Mouse (Mus musculus) midbrain, embryonic 14.5 days (tissue): ENCODE measurements around the gene Hoxc11. TPM values are rescaled to one million over a fixed set of nuclear protein-coding genes. Genes with fewer than 3 reads are reported as not detected.

Experiments used
- ATAC-seq: fragments of 200-750 bp; cut with Nextera tagmentation; 2 replicates; pipeline ENCODE4 v1.8.0; 2017; ENCODE audit warnings: moderate number of reproducible peaks, moderate library complexity; ENCODE audit not compliant: low FRiP score, low TSS enrichment
- DNase-seq: peaks from one replicate; pipeline ENCODE4 v3.0.0-alpha.2; 2015
- H3K27ac ChIP-seq: fragments of 300-500 bp; sonication (generic); replicated peaks from 2 replicates; pipeline ENCODE4 v1.5.1; 2014; ENCODE audit warnings: mild to moderate bottlenecking, low read depth, low read length, moderate library complexity
- H3K27me3 ChIP-seq: fragments of 300-500 bp; sonication (generic); 2 replicates; pipeline ENCODE4 v1.6.1; 2014; ENCODE audit warnings: low read length, control low read depth, mixed read lengths; ENCODE audit not compliant: control insufficient read depth, insufficient read depth
- H3K36me3 ChIP-seq: fragments of 300-500 bp; sonication (generic); 2 replicates; pipeline ENCODE4 v1.6.1; 2014; ENCODE audit warnings: low read length, control low read depth; ENCODE audit not compliant: control insufficient read depth, insufficient read depth
- H3K4me1 ChIP-seq: fragments of 300-500 bp; sonication (generic); 2 replicates; pipeline ENCODE4 v1.6.1; 2014; ENCODE audit warnings: mild to moderate bottlenecking, antibody characterized with exemption, low read length, control low read depth; ENCODE audit not compliant: control insufficient read depth, insufficient read depth
- H3K4me2 ChIP-seq: fragments of 300-500 bp; sonication (generic); 2 replicates; pipeline ENCODE4 v1.6.1; 2014; ENCODE audit warnings: mild to moderate bottlenecking, low read length, moderate library complexity
- H3K4me3 ChIP-seq: fragments of 300-500 bp; sonication (generic); replicated peaks from 2 replicates; pipeline ENCODE4 v1.5.1; 2014; ENCODE audit warnings: low read depth, low read length
- H3K9ac ChIP-seq: fragments of 300-500 bp; sonication (generic); replicated peaks from 2 replicates; pipeline ENCODE4 v1.6.1; 2014; ENCODE audit warnings: mild to moderate bottlenecking, low read length, moderate library complexity
- H3K9me3 ChIP-seq: fragments of 300-500 bp; sonication (generic); 2 replicates; pipeline ENCODE4 v1.6.1; 2016; ENCODE audit warnings: low read length, control low read depth, mixed read lengths; ENCODE audit not compliant: control insufficient read depth
- WGBS: fragments of 180-500 bp; shearing (Covaris S2); extraction: QIAGEN DNeasy Blood & Tissue Kit; methylation state at CpG from one replicate; pipeline ENCODE4 v1.1.7; 2014; 5-methylcytosine and 5-hydroxymethylcytosine counted together
- polyA plus RNA-seq: library from polyadenylated mRNA; unstranded; fragments of >200 nt; fragmentation: Nextera tagmentation; extraction: Ambion mirVana; gene quantifications from 2 replicates; pipeline ENCODE4 v1.2.1, GENCODE M21; 2014

Hoxc11 gene
- polyA plus RNA-seq, 1 experiment from 2014 or later = not detected

- Histone ChIP-seq H3K27me3 (peaks cover 98% of the 10 kb centered on the region), H3K4me1 (no peaks in the 10 kb centered on the region), H3K9me3 (no peaks in the 10 kb centered on the region), H3K9ac (no peak overlapping the region), H3K27ac (no peak overlapping the region), H3K4me2 (no peak overlapping the region), H3K4me3 (no peak overlapping the region), H3K36me3 (no peaks in the 10 kb centered on the region)
- no peak for ATAC-seq
- 8% methylated on average over 22 of the region's 22 CpGs for WGBS
- no peak for DNase-seq
Measured at GRCm38 (mm10) chr15:102945185-102946077, 8.8 kb upstream of the Hoxc11 start.

GRCm38 (mm10) chr15:102947276-102947675, 7.0 kb upstream of the Hoxc11 start:
- WGBS = 2% methylated on average over 9 of the region's 9 CpGs
- Histone ChIP-seq H3K9me3 (no peaks in the 10 kb centered on the region), H3K4me2 (no peak overlapping the region), H3K4me3 (no peak overlapping the region), H3K9ac (no peak overlapping the region), H3K27ac (no peak overlapping the region), H3K27me3 (peaks cover 98% of the 10 kb centered on the region), H3K4me1 (no peaks in the 10 kb centered on the region), H3K36me3 (no peaks in the 10 kb centered on the region)
- DNase-seq (no peak), ATAC-seq (no peak)

DNA sequence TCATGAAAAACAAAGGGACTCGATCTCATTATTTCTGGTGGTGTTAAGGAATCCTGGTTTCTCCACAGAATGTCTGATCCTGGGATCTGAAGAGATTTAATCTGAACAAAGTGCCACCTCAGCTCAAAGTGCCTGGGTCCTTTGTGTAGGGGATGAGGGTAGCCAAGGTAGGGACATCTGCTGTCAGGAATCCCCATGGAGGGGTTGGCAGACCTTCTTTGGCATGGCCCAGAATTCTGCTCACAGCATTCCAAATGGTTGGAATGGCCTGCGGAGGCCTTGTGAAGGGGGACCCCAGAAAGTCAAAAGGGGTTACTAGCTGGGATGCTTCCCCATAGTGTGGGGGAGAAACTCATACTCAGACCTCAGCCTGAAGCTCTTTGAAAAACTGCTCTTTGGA, 5.4 kb upstream of the Hoxc11 start:
- H3K9ac ChIP-seq = no peak overlapping the region
- ATAC-seq (no peak), DNase-seq (no peak)
- H3K27me3 ChIP-seq = peaks cover 98% of the 10 kb centered on the region
- H3K36me3 ChIP-seq = no peaks in the 10 kb centered on the region
- 19% methylated on average over 2 of the region's 2 CpGs for WGBS
- H3K4me2 ChIP-seq = no peak overlapping the region
- no peak overlapping the region for H3K27ac ChIP-seq
- H3K4me3 ChIP-seq = no peak overlapping the region
- H3K4me1 ChIP-seq = no peaks in the 10 kb centered on the region
- H3K9me3 ChIP-seq = no peaks in the 10 kb centered on the region

DNA sequence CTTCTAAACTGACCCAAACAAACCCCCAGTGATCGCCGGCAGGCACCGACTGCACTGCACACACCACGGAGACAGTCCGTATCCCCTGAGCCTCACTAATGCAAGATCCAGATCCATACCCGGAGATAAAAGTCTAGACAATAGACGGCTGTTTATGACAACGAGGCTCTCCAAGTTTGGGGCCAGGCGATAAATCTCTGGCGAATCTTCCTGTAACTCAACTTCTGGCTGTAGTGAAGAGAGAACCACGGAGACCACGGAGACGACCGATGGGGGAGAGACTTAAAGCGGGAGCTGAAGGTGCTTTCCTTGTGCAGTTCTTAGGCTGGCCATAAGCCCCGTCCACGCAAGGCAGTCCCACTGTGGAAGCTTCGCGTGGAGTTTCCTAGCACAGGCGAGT, 4.5 kb upstream of the Hoxc11 start:
- H3K9ac ChIP-seq = no peak overlapping the region
- H3K27ac ChIP-seq = no peak overlapping the region
- no peak for ATAC-seq
- no peak for DNase-seq
- H3K4me3 ChIP-seq = no peak overlapping the region
- peaks cover 98% of the 10 kb centered on the region for H3K27me3 ChIP-seq
- no peaks in the 10 kb centered on the region for H3K36me3 ChIP-seq
- no peaks in the 10 kb centered on the region for H3K4me1 ChIP-seq
- 2% methylated on average over 20 of the region's 20 CpGs for WGBS
- no peaks in the 10 kb centered on the region for H3K9me3 ChIP-seq
- no peak overlapping the region for H3K4me2 ChIP-seq

GRCm38 (mm10) chr15:102950877-102951276, 3.4 kb upstream of the Hoxc11 start:
- no peaks in the 10 kb centered on the region for H3K4me1 ChIP-seq
- no peaks in the 10 kb centered on the region for H3K36me3 ChIP-seq
- ATAC-seq (no peak), DNase-seq (no peak)
- H3K27ac ChIP-seq = no peak overlapping the region
- H3K27me3 ChIP-seq = peaks cover 98% of the 10 kb centered on the region
- no peak overlapping the region for H3K4me2 ChIP-seq
- WGBS = 7% methylated on average over 2 of the region's 2 CpGs
- no peak overlapping the region for H3K9ac ChIP-seq
- H3K9me3 ChIP-seq = no peaks in the 10 kb centered on the region
- no peak overlapping the region for H3K4me3 ChIP-seq

DNA sequence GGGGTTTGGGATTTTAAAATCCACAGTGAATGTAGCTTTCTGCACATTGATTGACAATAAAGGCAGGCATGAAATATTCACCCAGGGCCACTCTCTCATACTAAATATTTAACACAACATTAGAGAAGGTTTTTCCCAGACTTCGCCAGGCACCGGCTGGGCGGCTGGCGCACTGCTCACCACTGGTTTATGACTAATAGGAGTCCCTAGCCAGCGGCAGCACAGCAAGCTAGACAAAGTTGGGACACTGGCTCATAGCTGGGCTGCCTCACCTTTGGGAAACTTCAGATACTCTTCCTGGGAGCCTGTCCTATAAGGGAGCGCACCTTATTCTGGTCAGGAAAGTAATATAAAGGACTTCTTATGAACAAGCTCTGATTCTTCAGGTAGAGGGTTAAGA, 666 bp upstream of the Hoxc11 start:
- no peaks in the 10 kb centered on the region for H3K4me1 ChIP-seq
- WGBS = 3% methylated on average over 6 of the region's 6 CpGs
- ATAC-seq (no peak), DNase-seq (no peak)
- no peaks in the 10 kb centered on the region for H3K9me3 ChIP-seq
- H3K4me3 ChIP-seq = no peak overlapping the region
- no peak overlapping the region for H3K27ac ChIP-seq
- peaks cover 98% of the 10 kb centered on the region for H3K27me3 ChIP-seq
- no peak overlapping the region for H3K4me2 ChIP-seq
- H3K9ac ChIP-seq = no peak overlapping the region
- H3K36me3 ChIP-seq = no peaks in the 10 kb centered on the region

DNA sequence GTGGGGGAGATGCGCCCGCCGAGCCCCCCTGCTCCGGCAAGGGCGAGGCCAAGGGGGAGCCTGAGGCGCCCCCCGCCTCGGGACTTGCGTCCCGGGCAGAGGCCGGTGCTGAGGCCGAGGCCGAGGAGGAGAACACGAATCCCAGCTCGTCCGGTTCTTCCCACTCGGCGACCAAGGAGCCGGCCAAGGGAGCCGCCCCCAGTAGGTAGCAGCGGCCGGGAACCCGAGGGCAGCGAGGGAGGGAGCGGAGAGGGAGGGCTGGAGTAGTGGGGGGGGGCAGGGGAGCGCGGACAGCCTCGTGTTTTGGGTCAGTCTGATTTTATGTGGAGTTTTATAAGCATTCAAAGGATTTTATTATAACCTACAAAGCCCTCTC, 768 bp downstream of the Hoxc11 start:
- WGBS = 1% methylated on average over 28 of the region's 28 CpGs
- DNase-seq (no peak), ATAC-seq (no peak)
- Histone ChIP-seq H3K9ac (no peak overlapping the region), H3K27me3 (peaks cover 96% of the 10 kb centered on the region), H3K4me3 (no peak overlapping the region), H3K4me1 (no peaks in the 10 kb centered on the region), H3K9me3 (no peaks in the 10 kb centered on the region), H3K36me3 (no peaks in the 10 kb centered on the region), H3K27ac (no peak overlapping the region), H3K4me2 (no peak overlapping the region)

GRCm38 (mm10) chr15:102955833-102956640, 1.8 kb downstream of the Hoxc11 start:
- under 1% methylated on average over 40 of the region's 40 CpGs for WGBS
- H3K27ac ChIP-seq = no peak overlapping the region
- ATAC-seq = no peak
- H3K9me3 ChIP-seq = no peaks in the 10 kb centered on the region
- no peak overlapping the region for H3K4me2 ChIP-seq
- DNase-seq = no peak
- H3K36me3 ChIP-seq = no peaks in the 10 kb centered on the region
- no peaks in the 10 kb centered on the region for H3K4me1 ChIP-seq
- H3K27me3 ChIP-seq = peaks cover 97% of the 10 kb centered on the region
- H3K4me3 ChIP-seq = no peak overlapping the region
- H3K9ac ChIP-seq = no peak overlapping the region
